ENCODE assay signal across 7 mouse cellular contexts in the genomic region with DNA sequence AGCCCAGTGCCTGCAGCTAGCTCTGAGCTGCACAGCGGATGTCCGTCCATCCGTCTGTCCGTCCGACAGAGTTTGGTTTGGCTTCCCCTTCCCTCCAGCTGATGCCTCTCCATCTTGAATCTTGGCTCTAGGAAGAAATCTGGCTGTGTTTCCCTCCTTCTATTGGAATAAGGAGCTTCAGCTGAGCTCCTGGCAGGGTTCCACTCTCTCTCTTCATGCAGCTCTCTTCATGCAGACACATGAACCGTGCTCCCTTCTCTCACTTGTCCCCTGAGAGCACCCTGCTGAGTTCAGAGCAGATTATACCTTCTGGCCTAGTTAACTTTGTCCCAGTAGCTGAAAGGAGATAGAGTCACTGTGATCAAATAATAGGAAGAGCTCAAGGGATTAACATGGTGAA.
DNase-seq lines count a peak whose midpoint lies in the region; ATAC-seq and TF ChIP-seq lines count a peak whose summit lies in the region.

No protein-coding gene starts in this region.

- TF ChIP-seq CTCF in lung, embryonic 14.5 days (IDR thresholded peaks at IDR 0.05; ENCODE audit: low read depth), result no peak

- 75% methylated on average over 6 of the region's 6 CpGs for WGBS in lung, embryonic 14.5 days
- WGBS in embryonic facial prominence, embryonic 15.5 days, result 59% methylated on average over 6 of the region's 6 CpGs
- 76% methylated on average over 6 of the region's 6 CpGs for WGBS in heart, embryonic 10.5 days
- WGBS in liver, embryonic 13.5 days (ENCODE audit: insufficient replicate concordance), result 79% methylated on average over 6 of the region's 6 CpGs

- no peaks in the 10 kb centered on the region for H3K9me3 ChIP-seq in lung, embryonic 14.5 days (ENCODE audit: low read depth, low read length)
- no peaks in the 10 kb centered on the region for H3K9me3 ChIP-seq in embryonic facial prominence, embryonic 15.5 days (replicated peaks)
- no peaks in the 10 kb centered on the region for H3K9me3 ChIP-seq in heart, embryonic 10.5 days
- H3K9me3 ChIP-seq in liver, embryonic 13.5 days (replicated peaks), result no peaks in the 10 kb centered on the region; the same call in 1 of the 2 replicates

- ATAC-seq in lung, embryonic 14.5 days (ENCODE audit: insufficient read depth), result no peak
- 0 out of 2 replicates have a peak, but pooled peaks have one; percentile 22 for ATAC-seq in embryonic facial prominence, embryonic 15.5 days (ENCODE audit: insufficient number of reproducible peaks, low FRiP score, low TSS enrichment, low read depth)
- no peak for ATAC-seq in liver, embryonic 13.5 days (ENCODE audit: low read depth)
- no peak for ATAC-seq in CD4-positive, CD25-positive, alpha-beta regulatory T cell, adult 4 months

- peak; percentile 77 for DNase-seq in lung, embryonic 14.5 days
- DNase-seq in lung, adult 18-20 months, result no peak
- DNase-seq in heart, embryonic 10.5 days (ENCODE audit: low spot score), result no peak
- DNase-seq in liver, embryonic 13.5 days, result no peak
- no peak for DNase-seq in embryo, embryonic 9.5 days (ENCODE audit: extremely low spot score)

- no peaks in the 10 kb centered on the region for H3K27me3 ChIP-seq in lung, embryonic 14.5 days (ENCODE audit: insufficient read depth, low read length)
- H3K27me3 ChIP-seq in embryonic facial prominence, embryonic 15.5 days, result no peaks in the 10 kb centered on the region
- no peaks in the 10 kb centered on the region for H3K27me3 ChIP-seq in heart, embryonic 10.5 days (ENCODE audit: insufficient read depth, poor library complexity, severe bottlenecking)
- no peaks in the 10 kb centered on the region for H3K27me3 ChIP-seq in liver, embryonic 13.5 days

- H3K4me3 ChIP-seq in lung, embryonic 14.5 days (ENCODE audit: low read depth, low read length), result no peak overlapping the region
- no peak overlapping the region for H3K4me3 ChIP-seq in embryonic facial prominence, embryonic 15.5 days (replicated peaks)
- no peak overlapping the region for H3K4me3 ChIP-seq in heart, embryonic 10.5 days
- no peak overlapping the region for H3K4me3 ChIP-seq in liver, embryonic 13.5 days (replicated peaks)

- no peak overlapping the region for H3K4me2 ChIP-seq in lung, embryonic 14.5 days
- H3K4me2 ChIP-seq in embryonic facial prominence, embryonic 15.5 days (replicated peaks), result no peak overlapping the region
- no peak overlapping the region for H3K4me2 ChIP-seq in liver, embryonic 13.5 days

- H3K36me3 ChIP-seq in lung, embryonic 14.5 days (ENCODE audit: insufficient read depth), result no peaks in the 10 kb centered on the region
- H3K36me3 ChIP-seq in embryonic facial prominence, embryonic 15.5 days, result no peaks in the 10 kb centered on the region
- H3K36me3 ChIP-seq in heart, embryonic 10.5 days, result no peaks in the 10 kb centered on the region
- H3K36me3 ChIP-seq in liver, embryonic 13.5 days, result 0 out of 2 replicates have a peak, but pooled peaks cover 3% of the 10 kb centered on the region

- H3K9ac ChIP-seq in lung, embryonic 14.5 days, result no peak overlapping the region
- no peak overlapping the region for H3K9ac ChIP-seq in embryonic facial prominence, embryonic 15.5 days
- H3K9ac ChIP-seq in liver, embryonic 13.5 days, result no peak overlapping the region

- H3K4me1 ChIP-seq in lung, embryonic 14.5 days (ENCODE audit: insufficient read depth), result peaks cover 23% of the 10 kb centered on the region
- H3K4me1 ChIP-seq in embryonic facial prominence, embryonic 15.5 days, result peaks cover 53% of the 10 kb centered on the region
- peaks cover 46% of the 10 kb centered on the region for H3K4me1 ChIP-seq in heart, embryonic 10.5 days
- H3K4me1 ChIP-seq in liver, embryonic 13.5 days (replicated peaks), result peaks cover 37% of the 10 kb centered on the region

- H3K27ac ChIP-seq in lung, embryonic 14.5 days (ENCODE audit: low read depth), result peak overlapping the region; percentile 27; the same call in 1 of the 2 replicates
- H3K27ac ChIP-seq in embryonic facial prominence, embryonic 15.5 days (replicated peaks), result peak overlapping the region; percentile 74
- H3K27ac ChIP-seq in heart, embryonic 10.5 days, result peak overlapping the region; percentile 70; the same call in 1 of the 2 replicates
- H3K27ac ChIP-seq in liver, embryonic 13.5 days, result peak overlapping the region; percentile 67
